Mouse (Mus musculus) embryo, embryonic 10.5 days (tissue): ENCODE results near the gene Pdlim4.
"Not testable (repeated sequence)": the region's sequence is repeated elsewhere in the genome, so short reads cannot be mapped to it uniquely, and the experiment has no call there.

Source experiments
- DNase-seq: peaks from one replicate; pipeline ENCODE4 v3.0.0-alpha.2; 2015; ENCODE audit warnings: low spot score

Pdlim4 gene

GRCm38 (mm10) chr11:54017596-54017995 lies 51.2 kb downstream of the Pdlim4 start:
- DNase-seq, result no peak

- DNase-seq, result no peak
These were observed 52.8 kb downstream of the Pdlim4 start for GRCm38 (mm10) chr11:54016051-54016450.

- no peak for DNase-seq
These were observed 55.9 kb downstream of the Pdlim4 start for GRCm38 (mm10) chr11:54012961-54013360.

GRCm38 (mm10) chr11:54011255-54011654 lies 57.6 kb downstream of the Pdlim4 start:
- DNase-seq, result no peak

- no peak for DNase-seq
These were observed 60.3 kb downstream of the Pdlim4 start for GRCm38 (mm10) chr11:54008416-54008920.

GRCm38 (mm10) chr11:54007717-54008116 lies 61.1 kb downstream of the Pdlim4 start:
- no peak for DNase-seq

GRCm38 (mm10) chr11:54006901-54007300 lies 61.9 kb downstream of the Pdlim4 start:
- no peak for DNase-seq

- not testable (repeated sequence) for DNase-seq
These were observed 62.5 kb downstream of the Pdlim4 start for GRCm38 (mm10) chr11:54006362-54006761.
